Mouse (Mus musculus): ENCODE results near the gene Nupr1l. TPM values are rescaled to one million over a fixed set of nuclear protein-coding genes. Genes with fewer than 3 reads are reported as not detected.

Nupr1l gene
- polyA plus RNA-seq (2012; rRNA removed) = 0.84 and 0.87 TPM in 2 replicates

GRCm38 (mm10) chr5:129908242-129908965 is at the start of gene Nupr1l:
Nupr1l (plus strand) TSS chr5:129908540.

GRCm38 (mm10) chr5:129886911-129887636 is 21.3 kb upstream of the Nupr1l start, which contains the start of gene Chchd2:
Chchd2 (minus strand) TSS chr5:129887470.

GRCm38 (mm10) chr5:129895198-129896088 is 12.9 kb upstream of the Nupr1l start, which contains the start of gene Zbed5:
Zbed5 (plus strand) TSS chr5:129895723.

GRCm38 (mm10) chr5:129898449-129898848 is 9.9 kb upstream of the Nupr1l start, which contains the start of gene Phkg1:
Phkg1 (minus strand) TSS chr5:129898549.

GRCm38 (mm10) chr5:129941495-129942045 is 33.2 kb downstream of the Nupr1l start, which contains the start of gene Vkorc1l1:
Vkorc1l1 (plus strand) TSS chr5:129941970.

Other genes starting within 250 kb of the Nupr1l start
- gene Zfp11, start 238.4 kb upstream of the Nupr1l start, polyA plus RNA-seq (2012; rRNA removed) = 0.64 and 0.77 TPM in 2 replicates
- gene Sept14, start 200.0 kb upstream of the Nupr1l start, polyA plus RNA-seq (2012; rRNA removed) = not detected in 2 replicates
- gene Mrps17, start 193.0 kb upstream of the Nupr1l start, polyA plus RNA-seq (2012; rRNA removed) = 60.6 and 67.8 TPM in 2 replicates
- 17.5 and 22.0 TPM in 2 replicates for gene Nipsnap2, start 183.5 kb upstream of the Nupr1l start, polyA plus RNA-seq (2012; rRNA removed)
- gene Psph, start 121.1 kb upstream of the Nupr1l start, polyA plus RNA-seq (2012; rRNA removed) = 28.9 and 31.9 TPM in 2 replicates
- gene Sumf2, start 61.6 kb upstream of the Nupr1l start, polyA plus RNA-seq (2012; rRNA removed) = 8.7 and 9.7 TPM in 2 replicates
- 756 and 757 TPM in 2 replicates for gene Chchd2, start 21.1 kb upstream of the Nupr1l start, polyA plus RNA-seq (2012; rRNA removed)
- gene Zbed5, start 12.8 kb upstream of the Nupr1l start, polyA plus RNA-seq (2012; rRNA removed) = 2.2 and 2.3 TPM in 2 replicates
- gene Phkg1, start 10.0 kb upstream of the Nupr1l start, polyA plus RNA-seq (2012; rRNA removed) = 0.03 and 0.06 TPM in 2 replicates
- 16.9 and 17.0 TPM in 2 replicates for gene Vkorc1l1, start 33.4 kb downstream of the Nupr1l start, polyA plus RNA-seq (2012; rRNA removed)
- gene Gusb, start 94.5 kb downstream of the Nupr1l start, polyA plus RNA-seq (2012; rRNA removed) = 16.6 and 17.4 TPM in 2 replicates
- 103 and 107 TPM in 2 replicates for gene Asl, start 120.7 kb downstream of the Nupr1l start, polyA plus RNA-seq (2012; rRNA removed)
- gene Crcp, start 120.8 kb downstream of the Nupr1l start, polyA plus RNA-seq (2012; rRNA removed) = 13.7 and 13.9 TPM in 2 replicates
- gene Tpst1, start 164.8 kb downstream of the Nupr1l start, polyA plus RNA-seq (2012; rRNA removed) = 12.0 and 12.4 TPM in 2 replicates
- gene Kctd7, start 236.3 kb downstream of the Nupr1l start, polyA plus RNA-seq (2012; rRNA removed) = 3.0 and 3.6 TPM in 2 replicates

Measured in liver, embryonic 18 days (tissue).